Mouse (Mus musculus) forebrain, embryonic 14.5 days (tissue): ENCODE data around the gene Spns1. TPM values are rescaled to one million over a fixed set of nuclear protein-coding genes. Genes with fewer than 3 reads are reported as not detected.

Experiments used
- microRNA-seq: library from miRNA; unstranded; fragments of <30 nt; microRNA quantifications from one replicate; pipeline ENCODE4, GENCODE M21; 2016
- polyA plus RNA-seq: library from polyadenylated mRNA; unstranded; fragments of >200 nt; fragmentation: Nextera tagmentation; extraction: Ambion mirVana; gene quantifications from 2 replicates; pipeline ENCODE4 v1.2.1, GENCODE M21; 2014

Gene Spns1
- polyA plus RNA-seq, 1 experiment from 2014 or later: 48.4 TPM

Small RNA genes lying within 50 kb of the gene (microRNA-seq; reads per million reads assigned to microRNA genes)
- gene Mir7058: not detected

Other genes with a start within 250 kb of the Spns1 start
- 46.1 and 48.6 TPM in 2 replicates for gene Xpo6, start 176.9 kb downstream of the Spns1 start, polyA plus RNA-seq
- gene Sbk1, start 104.8 kb downstream of the Spns1 start, polyA plus RNA-seq: 289 and 315 TPM in 2 replicates
- gene Lat, start 7.9 kb downstream of the Spns1 start, polyA plus RNA-seq: 0.50 and 0.91 TPM in 2 replicates
- 3.7 and 4.1 TPM in 2 replicates for gene Nfatc2ip, start 19.3 kb upstream of the Spns1 start, polyA plus RNA-seq
- 0.33 TPM in 1 of 2 replicates, not detected in the other for gene Cd19, start 37.4 kb upstream of the Spns1 start, polyA plus RNA-seq
- 15.6 and 21.4 TPM in 2 replicates for gene Rabep2, start 51.3 kb upstream of the Spns1 start, polyA plus RNA-seq
- 0.12 and 0.24 TPM in 2 replicates for gene Atp2a1, start 85.7 kb upstream of the Spns1 start, polyA plus RNA-seq
- 49.2 and 59.5 TPM in 2 replicates for gene Sh2b1, start 98.0 kb upstream of the Spns1 start, polyA plus RNA-seq
- 135 and 147 TPM in 2 replicates for gene Tufm, start 109.9 kb upstream of the Spns1 start, polyA plus RNA-seq
- 36.5 and 46.3 TPM in 2 replicates for gene Atxn2l, start 126.0 kb upstream of the Spns1 start, polyA plus RNA-seq
- 163 and 182 TPM in 2 replicates for gene Eif3c, start 189.0 kb upstream of the Spns1 start, polyA plus RNA-seq
- 0.21 and 0.44 TPM in 2 replicates for gene Apobr, start 207.5 kb upstream of the Spns1 start, polyA plus RNA-seq
- 24.0 and 28.0 TPM in 2 replicates for gene Cln3, start 208.4 kb upstream of the Spns1 start, polyA plus RNA-seq
- not detected in 2 replicates for gene Il27, start 217.5 kb upstream of the Spns1 start, polyA plus RNA-seq